In genomic region chr2:31091182-31091581, GRCm38 (mm10) we compare ENCODE assay signal across 20 mouse cellular contexts. TPM values are rescaled to one million over a fixed set of nuclear protein-coding genes. Genes with fewer than 3 reads are reported as not detected.
DNase-seq lines count a peak whose midpoint lies in the region; TF ChIP-seq lines count a peak whose summit lies in the region.
"Had no signal": no experiment of that assay in that cellular context is flagged by ENCODE, and none has a peak within 500 bp of the region (broad histone marks: within the 10 kb centered on the region; RNA-seq: fewer than 3 reads in every experiment).

No protein-coding gene starts in this region.

- no peak overlapping the region for H3K4me3 ChIP-seq in layer of hippocampus, adult 2 months
- H3K4me3 ChIP-seq: embryonic facial prominence, embryonic 10.5 days; embryonic facial prominence, embryonic 12.5 days; forebrain, embryonic 13.5 days; forebrain, embryonic 15.5 days had no signal

- DNase-seq in layer of hippocampus, adult 2 months (ENCODE audit: low spot score in 2 of 2), result no peak
- no peak for DNase-seq in layer of hippocampus, postnatal 25 days (ENCODE audit: extremely low spot score in 1 of 2, low spot score in 1 of 2)
- peak; percentile 88 for DNase-seq in ES-CJ7 (ENCODE audit: low read depth, low spot score)
- DNase-seq in R1 (ENCODE audit: low read depth, low spot score), result peak; percentile 94
- peak; percentile 91 for DNase-seq in ZHBTc4 (ENCODE audit: low read depth, low spot score)
- DNase-seq in gastrocnemius, postnatal 4 days (ENCODE audit: low spot score in 2 of 2), result no peak
- DNase-seq in MN1 (ENCODE audit: low spot score), result no peak
- no peak for DNase-seq in kidney, adult 9 months
- DNase-seq: adrenal gland, adult 8-10 months; adrenal gland, postnatal 14 days; adrenal gland, postnatal 36 days; cerebellum, adult 11-12 months; cerebellum, adult 8-10 months; cerebellum, adult 9-11 months; cerebellum, postnatal 14 days; forebrain, postnatal 0 days had no signal

- H3K27ac ChIP-seq in layer of hippocampus, adult 2 months, result peak overlapping the region; percentile 86; the same call in 1 of the 2 replicates
- H3K27ac ChIP-seq: embryonic facial prominence, embryonic 10.5 days; embryonic facial prominence, embryonic 12.5 days; forebrain, embryonic 13.5 days; forebrain, embryonic 15.5 days had no signal

- no peak for TF ChIP-seq CTCF in layer of hippocampus, adult 2 months (conservative IDR thresholded peaks at IDR 0.05)

RNA-seq across cellular contexts. Expression of gene Fnbp1, which starts 50.6 kb away (rescaled TPM):
- 100 to 1,000 TPM; 113 to 120 TPM for total RNA-seq in layer of hippocampus, adult 2 months (2021)
- 100 to 1,000 TPM in 1 of 2 experiments, 10 to 100 TPM in 1; 95.1 to 118 TPM for total RNA-seq in layer of hippocampus, postnatal 25 days (2021)
- total RNA-seq in gastrocnemius, postnatal 4 days (2021), result 10 to 100 TPM; 33.8 to 37.3 TPM

Comparison
In these comparisons a context has a peak if more than half of its experiments do, and no peak if none do; other contexts are left out.
1. DNase-seq: peak in ES-CJ7 (single experiment), R1 (single experiment) and ZHBTc4 (single experiment); none in layer of hippocampus, adult 2 months (0 of 2), layer of hippocampus, postnatal 25 days (0 of 2), gastrocnemius, postnatal 4 days (0 of 2), MN1 (single experiment) and kidney, adult 9 months (single experiment).